Mouse (Mus musculus) stomach, postnatal 0 days (tissue): ENCODE data around the gene Rundc1.
"Not testable (repeated sequence)": the region's sequence is repeated elsewhere in the genome, so short reads cannot be mapped to it uniquely, and the experiment has no call there.

ENCODE experiments used
- CTCF ChIP-seq: IDR thresholded peaks from 2 replicates; pipeline ENCODE4 v1.5.1; 2016; ENCODE audit warnings: antibody characterized with exemption, low read depth, mild to moderate bottlenecking, moderate library complexity
- EP300 ChIP-seq: optimal IDR thresholded peaks from 2 replicates; pipeline ENCODE3; 2016; ENCODE audit warnings: antibody characterized with exemption

- TF ChIP-seq CTCF, EP300: not testable (repeated sequence)
Measured at GRCm38 (mm10) chr11:101466552-101466950, 41.7 kb downstream of the Rundc1 start.
